Mouse (Mus musculus): ENCODE data around the gene Gm20481.
"Not testable (repeated sequence)": the region's sequence is repeated elsewhere in the genome, so short reads cannot be mapped to it uniquely, and the experiment has no call there.

Gm20481 gene

DNA sequence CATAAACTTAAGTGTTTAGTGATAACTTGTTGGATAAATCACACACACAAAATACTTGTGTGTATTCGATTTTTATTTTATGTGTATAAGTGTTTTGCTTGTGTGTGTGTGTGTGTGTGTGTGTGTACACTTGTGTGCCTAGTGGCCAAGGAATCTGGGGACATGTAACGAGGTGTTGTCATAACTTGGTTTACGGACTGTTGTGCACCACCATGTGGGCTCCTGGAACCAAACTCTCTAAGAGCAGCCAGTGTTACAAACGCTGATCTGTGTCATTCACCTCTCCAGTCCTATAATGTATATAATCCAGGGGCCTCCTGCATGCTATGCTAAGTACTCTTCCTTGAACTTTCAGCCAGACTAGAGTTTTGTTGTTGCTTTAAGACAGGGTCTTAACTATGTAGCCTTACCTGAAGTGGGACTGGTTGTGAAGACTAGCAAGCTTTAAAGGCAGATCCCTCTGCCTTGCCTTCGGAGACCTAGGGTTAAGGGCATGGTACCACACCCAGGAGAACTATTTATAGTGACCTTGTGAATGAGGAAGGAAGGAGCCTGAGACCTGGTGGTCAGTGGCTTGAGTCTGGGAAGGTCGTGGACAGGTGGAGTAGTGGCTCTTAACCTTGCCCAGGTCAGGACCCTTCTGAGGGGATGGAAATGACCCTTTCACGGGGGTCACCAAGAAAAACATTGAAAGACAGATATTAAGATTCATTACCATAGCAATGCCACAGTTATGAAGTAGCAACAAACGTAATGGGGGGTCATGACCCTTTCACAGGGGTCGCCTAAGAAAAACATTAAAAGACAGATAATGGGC lies 33.5 kb downstream of the Gm20481 start:
- DNase-seq (ENCODE audit: low spot score), result no peak

- DNase-seq (ENCODE audit: low spot score), result no peak
Observed at GRCm38 (mm10) chr17:35004075-35004717, 34.5 kb downstream of the Gm20481 start.

DNA sequence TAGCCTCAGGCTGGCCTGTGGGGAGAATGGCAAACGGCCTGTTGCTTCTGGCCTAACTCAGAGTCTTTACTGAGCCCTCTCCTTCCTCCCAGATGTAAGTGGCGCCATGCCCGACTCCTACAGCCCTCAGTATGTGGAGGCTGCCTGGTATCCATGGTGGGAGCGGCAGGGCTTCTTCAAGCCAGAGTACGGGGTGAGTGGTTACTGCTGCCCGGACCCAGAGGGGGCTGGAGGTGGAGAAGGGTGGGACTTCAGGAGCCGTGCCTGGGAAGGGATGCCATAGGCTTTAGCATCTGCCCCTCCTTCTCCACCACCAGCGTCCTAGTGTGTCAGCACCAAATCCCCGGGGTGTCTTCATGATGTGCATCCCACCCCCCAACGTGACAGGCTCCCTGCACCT lies 35.4 kb downstream of the Gm20481 start:
- DNase-seq (ENCODE audit: low spot score), result no peak

DNA sequence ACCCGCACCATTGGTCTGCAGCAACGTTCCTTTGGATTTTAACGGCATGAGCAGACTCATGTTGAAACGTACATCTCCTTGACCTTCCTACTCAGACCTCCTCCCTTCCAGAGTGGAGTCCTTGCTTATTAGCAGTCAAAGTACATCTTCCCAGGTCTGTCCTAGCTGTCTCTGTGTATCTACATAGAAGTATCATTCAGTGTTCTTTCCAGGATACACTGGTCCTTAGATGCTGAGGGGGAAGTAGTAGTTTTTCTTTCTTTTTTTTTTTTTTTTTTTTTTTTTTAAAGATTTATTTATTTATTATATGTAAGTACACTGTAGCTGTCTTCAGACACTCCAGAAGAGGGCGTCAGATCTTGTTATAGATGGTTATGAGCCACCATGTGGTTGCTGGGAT lies 36.2 kb downstream of the Gm20481 start:
- DNase-seq (ENCODE audit: low spot score), result not testable (repeated sequence)

GRCm38 (mm10) chr17:35007387-35007991 lies 37.8 kb downstream of the Gm20481 start:
- DNase-seq (ENCODE audit: low spot score), result no peak

GRCm38 (mm10) chr17:35009586-35009985 lies 39.9 kb downstream of the Gm20481 start:
- DNase-seq (ENCODE audit: low spot score), result no peak

- DNase-seq (ENCODE audit: low spot score), result no peak
Observed at GRCm38 (mm10) chr17:35011440-35011839, 41.7 kb downstream of the Gm20481 start.

GRCm38 (mm10) chr17:35012430-35012829 lies 42.7 kb downstream of the Gm20481 start:
- no peak for DNase-seq (ENCODE audit: low spot score)

DNA sequence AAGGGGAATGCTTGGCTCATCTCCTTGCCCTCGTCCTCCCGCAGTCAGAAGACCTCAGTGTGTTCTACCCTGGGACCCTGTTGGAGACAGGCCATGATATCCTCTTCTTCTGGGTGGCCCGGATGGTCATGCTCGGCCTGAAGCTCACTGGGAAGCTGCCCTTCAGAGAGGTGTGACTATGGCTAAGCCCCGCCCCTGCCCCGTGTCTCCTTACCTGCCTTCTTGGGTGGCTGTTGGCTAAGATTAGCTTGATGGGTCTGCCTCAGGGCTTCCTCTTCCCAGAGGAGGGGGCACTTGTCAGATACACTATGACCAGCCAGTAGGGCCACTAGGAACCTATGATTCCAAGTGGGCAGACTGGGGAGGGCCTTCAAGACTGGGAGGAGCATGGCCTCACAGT lies 43.5 kb downstream of the Gm20481 start:
- no peak for DNase-seq (ENCODE audit: low spot score)

DNA sequence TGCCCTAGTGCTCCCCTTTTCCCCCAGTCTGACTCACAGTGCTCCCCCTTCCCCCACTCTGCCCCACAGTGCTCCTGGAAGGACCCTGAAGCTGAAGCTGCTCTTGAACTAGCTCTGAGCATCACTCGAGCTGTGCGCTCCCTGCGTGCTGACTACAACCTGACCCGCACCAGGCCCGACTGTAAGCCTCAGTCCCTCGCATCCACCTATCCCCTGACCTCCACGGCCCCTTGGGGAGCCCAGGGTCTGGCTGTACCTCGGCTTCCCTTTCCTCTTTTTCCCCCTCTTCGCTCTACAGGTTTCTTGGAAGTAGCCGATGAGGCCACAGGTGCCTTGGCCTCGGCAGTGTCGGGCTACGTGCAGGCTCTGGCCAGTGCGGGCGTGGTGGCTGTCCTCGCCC lies 45.6 kb downstream of the Gm20481 start:
- DNase-seq (ENCODE audit: low spot score), result no peak

DNA sequence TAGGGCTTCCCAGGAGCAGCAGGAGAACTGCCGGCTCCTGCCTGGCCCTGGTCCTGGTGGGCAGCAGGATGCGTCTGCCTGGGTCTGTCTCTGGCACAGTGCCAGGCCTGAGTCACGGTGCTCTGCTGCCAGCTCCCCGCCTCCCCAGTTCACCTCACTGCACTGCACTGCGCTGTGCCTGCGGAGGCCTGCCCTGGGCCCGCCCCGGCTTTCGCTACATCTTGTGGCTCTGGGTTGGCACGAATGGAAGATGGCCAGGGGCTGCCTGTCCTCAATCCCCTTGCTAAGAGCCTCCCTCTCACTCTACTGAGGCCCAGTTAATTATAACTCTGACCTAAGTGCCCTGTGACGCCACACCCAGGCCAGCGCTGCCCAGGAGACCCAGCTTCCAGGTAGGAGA lies 46.7 kb downstream of the Gm20481 start, which contains the start of gene Vwa7:
TSS of gene Vwa7 (plus strand) at position 204 of the 400 bp plus-strand sequence.
- DNase-seq (ENCODE audit: low spot score), result no peak

- no peak for DNase-seq (ENCODE audit: low spot score)
Observed at GRCm38 (mm10) chr17:35016791-35017705, 47.3 kb downstream of the Gm20481 start.

DNA sequence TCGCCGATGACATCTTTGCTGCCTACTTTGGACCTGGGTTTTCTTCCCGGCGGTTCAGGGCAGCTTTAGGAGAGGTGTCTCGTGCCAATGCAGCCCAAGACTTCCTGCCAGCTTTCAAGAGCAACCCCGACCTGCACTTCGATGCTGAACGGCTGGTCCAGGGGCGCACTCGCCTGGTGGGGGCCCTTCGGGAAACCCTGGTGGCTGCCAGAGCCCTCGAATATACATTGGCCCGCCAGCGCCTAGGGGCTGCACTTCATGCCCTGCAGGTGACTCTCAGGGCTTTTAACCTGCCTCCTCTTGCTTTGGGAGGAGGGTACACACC lies 48.0 kb downstream of the Gm20481 start:
- no peak for DNase-seq (ENCODE audit: low spot score)

DNA sequence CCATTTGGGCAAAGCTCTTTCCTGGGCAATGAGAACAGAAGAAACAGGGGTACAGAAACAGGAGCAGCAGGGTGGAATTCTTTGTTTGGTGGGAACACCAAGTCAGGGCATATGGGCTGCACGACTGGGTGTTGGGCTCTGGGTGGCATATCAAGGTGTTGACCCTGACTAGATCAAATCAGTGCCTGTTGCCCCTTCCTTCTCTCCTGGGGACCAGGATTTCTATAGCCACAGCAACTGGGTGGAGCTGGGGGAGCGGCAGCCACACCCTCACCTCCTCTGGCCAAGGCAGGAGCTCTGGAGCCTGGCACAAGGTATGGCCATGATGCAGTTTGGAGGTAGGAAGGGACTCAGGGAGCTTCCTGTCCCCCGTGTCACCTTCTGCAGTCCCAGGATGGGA lies 48.5 kb downstream of the Gm20481 start:
- no peak for DNase-seq (ENCODE audit: low spot score)

GRCm38 (mm10) chr17:35019894-35020293 lies 50.2 kb downstream of the Gm20481 start:
- no peak for DNase-seq (ENCODE audit: low spot score)

- DNase-seq (ENCODE audit: low spot score), result no peak
Observed at GRCm38 (mm10) chr17:35020551-35020950, 50.8 kb downstream of the Gm20481 start.

DNA sequence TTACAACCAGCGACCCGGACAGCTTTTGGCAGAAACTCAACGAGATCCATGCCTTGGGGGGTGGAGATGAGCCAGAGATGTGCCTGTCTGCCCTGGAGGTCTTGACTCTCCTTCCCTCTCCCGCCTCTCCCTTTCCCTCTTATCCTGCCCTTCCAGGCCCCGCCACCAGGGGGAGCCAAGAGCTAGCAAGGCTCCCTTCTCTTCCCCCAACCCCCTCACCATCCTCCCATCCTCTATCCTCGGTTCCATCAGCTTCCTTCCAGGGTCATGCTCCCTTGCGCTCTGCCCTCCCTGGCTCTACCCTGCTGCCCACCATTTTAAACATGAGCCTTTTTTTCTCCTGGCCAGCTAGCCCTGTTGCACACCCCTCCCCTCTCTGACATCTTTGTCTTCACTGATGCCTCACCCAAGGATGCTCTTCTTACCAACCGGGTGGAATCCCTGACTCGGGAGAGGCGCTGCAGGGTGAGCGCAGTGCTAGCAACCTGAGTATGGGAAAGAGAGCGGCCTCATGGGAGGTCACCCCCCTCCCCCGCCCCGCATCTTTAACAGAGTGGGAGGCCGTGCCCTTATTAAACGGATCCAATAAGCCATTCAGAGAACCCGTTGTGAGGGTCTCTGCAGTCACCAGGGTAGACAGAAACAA lies 51.6 kb downstream of the Gm20481 start:
- peak; percentile 65 for DNase-seq (ENCODE audit: low spot score)
